Mouse (Mus musculus): ENCODE measurements around the gene Ncoa1.

Ncoa1 gene

GRCm38 (mm10) chr12:4476832-4477671 is at the start of gene Ncoa1:
Gene Ncoa1, minus strand, starts transcription at chr12:4477182.
- peak; percentile 83 for DNase-seq

DNA sequence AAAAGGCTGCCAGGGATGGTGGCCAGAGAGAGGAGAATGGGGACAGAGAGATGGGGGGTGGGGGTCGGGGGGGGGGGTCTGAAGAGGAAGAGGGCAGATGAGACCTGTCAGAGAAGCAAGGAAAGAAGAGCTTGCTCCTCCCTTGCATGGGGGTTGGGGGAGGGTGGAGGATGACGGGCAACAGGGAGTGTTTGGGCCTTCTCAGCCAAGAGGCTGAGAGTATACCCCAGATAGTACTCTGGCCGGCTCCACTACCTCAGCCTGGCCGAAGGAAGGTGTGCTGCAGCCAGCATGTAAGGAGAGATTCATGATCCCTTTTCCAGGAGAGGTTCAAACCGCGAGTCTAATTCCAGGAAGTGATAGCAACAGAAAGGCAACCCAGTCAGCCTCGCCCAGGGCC is 47.6 kb upstream of the Ncoa1 start:
- DNase-seq: no peak

- peak; percentile 37 for DNase-seq
Observed at GRCm38 (mm10) chr12:4523688-4524298, 46.8 kb upstream of the Ncoa1 start.

DNA sequence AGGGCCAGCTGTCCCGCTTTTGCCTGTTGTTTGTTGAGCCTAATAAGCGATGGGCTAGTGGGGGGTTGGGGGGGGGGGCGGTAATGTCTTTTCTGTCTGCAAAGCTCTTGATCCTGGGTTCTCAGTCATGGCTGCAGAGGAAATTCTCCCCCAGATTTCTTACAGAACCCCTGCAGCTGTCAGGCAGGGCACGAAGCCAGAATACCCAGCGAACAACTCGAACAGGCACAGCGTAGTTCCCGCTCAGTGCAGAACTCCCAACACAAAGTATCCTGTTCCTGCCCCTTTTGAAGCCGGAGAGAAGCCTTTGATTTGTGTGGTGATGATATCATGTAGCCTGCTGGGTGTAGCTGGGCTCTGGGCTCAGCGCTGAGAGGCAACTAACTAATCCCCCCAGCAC is 46.2 kb upstream of the Ncoa1 start:
- peak; percentile 74 for DNase-seq

- DNase-seq: no peak
Observed at GRCm38 (mm10) chr12:4518957-4519356, 42.0 kb upstream of the Ncoa1 start.

DNA sequence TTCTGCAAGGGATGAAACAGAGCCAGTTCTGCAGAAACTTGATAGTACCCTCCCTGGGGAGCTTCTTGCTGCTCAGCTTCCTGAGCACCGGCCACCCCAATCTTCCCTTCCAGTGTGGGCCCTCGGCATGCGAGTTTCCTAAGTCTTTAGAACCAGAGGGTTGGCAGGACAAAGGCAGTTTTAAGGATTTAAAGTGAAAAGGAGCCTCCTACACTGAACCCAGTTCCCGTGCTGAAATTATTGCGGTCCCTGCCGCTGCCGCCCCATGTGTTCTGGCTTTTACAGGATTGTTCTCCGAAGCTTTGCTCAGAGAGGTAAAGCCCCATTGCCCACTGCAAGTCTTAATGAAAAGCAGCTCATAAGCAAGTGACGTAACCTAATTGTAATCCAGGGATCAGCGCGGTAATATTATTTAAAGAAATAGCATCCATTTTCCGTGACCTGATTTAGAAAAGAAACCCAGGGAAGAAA is 32.6 kb upstream of the Ncoa1 start:
- no peak for DNase-seq

DNA sequence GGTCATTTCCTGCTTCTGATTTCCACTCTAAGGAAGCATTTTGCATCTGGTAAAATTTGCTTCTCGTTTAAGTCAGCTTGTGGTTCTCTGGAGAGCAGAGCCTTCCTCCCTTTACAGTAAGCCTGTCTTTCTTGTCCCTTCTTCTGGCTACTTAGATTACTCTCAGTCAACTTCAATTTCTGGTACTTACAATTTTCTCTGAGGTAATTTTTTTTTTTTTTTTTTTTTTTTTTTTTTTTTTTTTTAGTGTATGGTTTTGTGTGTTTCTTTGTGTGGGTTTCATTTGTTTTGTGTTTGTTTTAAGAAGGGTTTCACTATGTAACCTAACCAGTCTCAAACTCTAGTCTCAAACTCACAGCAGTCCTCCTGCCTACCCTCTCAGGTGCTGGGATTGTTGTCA is 31.2 kb upstream of the Ncoa1 start:
- no peak for DNase-seq

DNA sequence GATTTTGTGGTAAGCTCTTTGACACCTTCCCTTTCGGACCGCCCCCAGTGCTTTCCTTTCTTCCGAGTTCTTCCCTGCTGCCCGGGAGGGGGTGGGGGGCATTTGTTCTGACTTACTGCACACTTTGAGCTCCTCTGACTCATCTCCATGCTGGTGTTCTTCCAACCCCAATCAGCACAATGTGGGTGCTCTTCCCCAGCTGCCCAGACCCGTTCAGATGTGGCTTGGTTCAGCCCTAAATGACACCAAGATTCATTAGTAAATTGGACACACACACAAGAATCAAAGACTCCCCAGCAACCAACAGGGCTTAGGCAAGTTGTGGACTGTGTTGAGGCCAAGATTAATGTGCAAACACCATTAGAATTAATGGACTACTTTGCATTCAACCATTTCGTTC is 30.5 kb upstream of the Ncoa1 start:
- DNase-seq: no peak

DNA sequence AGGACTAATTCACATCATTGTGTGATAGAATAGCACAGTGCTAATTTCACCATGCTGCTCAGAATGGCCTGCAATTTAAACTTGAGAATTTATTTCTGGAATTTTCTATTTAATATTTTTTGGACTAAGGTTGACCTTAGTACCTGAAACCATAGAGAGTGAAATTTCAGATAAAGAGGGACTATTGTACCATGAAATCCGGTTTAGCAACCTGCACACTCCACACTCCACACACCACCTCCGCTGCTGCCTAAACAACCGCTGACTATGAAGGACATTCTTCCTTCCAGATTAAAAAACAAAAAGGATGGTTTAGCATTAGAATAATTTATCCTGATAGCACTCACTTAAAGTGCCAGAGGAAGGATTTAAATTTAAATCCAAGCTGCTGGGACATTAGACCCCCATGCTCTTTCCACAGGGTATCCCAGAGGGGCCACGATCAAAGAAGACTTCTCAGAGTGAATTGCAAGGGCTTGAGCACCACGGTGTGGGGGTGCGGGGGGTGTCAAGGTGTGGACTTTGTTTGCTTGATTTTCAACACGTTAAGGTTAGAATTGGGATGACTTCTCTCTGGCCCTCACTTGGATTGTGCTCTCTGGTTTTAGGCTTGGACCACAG is 29.9 kb upstream of the Ncoa1 start:
- DNase-seq: no peak

GRCm38 (mm10) chr12:4505298-4505697 is 28.3 kb upstream of the Ncoa1 start:
- no peak for DNase-seq

DNA sequence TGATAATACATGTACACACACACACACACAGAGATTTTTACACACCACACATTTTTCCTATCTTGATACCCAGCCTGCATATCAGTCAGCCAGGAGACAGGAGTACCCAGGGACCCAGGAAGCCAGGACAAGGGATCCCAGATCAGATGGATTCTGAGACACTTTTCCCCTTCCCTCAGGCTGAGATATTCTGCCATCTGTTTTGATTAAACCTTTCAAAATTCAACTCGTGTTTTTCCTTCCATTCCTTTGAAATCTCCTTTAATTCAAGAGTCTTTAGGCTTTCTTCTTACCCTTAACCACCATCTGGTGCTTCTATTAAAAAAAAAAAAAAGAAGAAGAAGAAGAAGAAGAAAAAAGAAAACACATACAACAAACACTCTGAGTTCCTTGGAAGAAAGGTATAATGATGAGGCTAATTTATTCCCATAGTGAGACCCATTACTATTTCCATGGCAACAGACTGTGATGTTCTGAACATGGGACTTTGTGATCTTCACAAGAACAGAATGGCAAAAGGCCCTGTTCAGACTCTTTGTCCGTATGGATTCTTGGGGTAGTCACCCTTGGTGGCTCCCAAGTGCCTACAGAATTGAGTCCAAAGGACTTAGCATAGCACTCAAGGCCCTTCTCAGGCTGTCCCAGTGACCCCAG is 26.8 kb upstream of the Ncoa1 start:
- DNase-seq: no peak

DNA sequence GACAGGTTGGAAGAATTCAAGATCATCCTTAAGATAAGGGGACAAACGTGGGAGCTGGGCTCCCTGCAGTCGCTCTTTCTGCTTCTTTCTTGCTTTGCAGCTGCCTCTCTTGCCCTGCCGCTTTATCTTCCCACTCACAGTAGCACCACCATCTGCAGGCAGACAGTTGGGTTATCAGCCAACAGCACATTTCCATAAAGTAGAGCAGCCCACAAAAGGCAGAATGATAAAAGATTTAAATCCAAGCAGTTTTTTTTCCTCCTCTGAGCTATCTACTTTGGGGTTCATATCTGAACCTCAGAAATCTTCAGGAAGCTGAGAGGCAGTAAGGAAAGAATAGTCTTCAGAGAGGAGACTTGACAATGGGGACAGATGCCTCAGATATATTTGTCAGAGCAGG is 24.9 kb upstream of the Ncoa1 start:
- DNase-seq: no peak

- no peak for DNase-seq
Observed at GRCm38 (mm10) chr12:4500516-4500915, 23.5 kb upstream of the Ncoa1 start.

- no peak for DNase-seq
Observed at GRCm38 (mm10) chr12:4499651-4500175, 22.7 kb upstream of the Ncoa1 start.

- no peak for DNase-seq
Observed at GRCm38 (mm10) chr12:4488411-4488810, 11.4 kb upstream of the Ncoa1 start.

GRCm38 (mm10) chr12:4483386-4483785 is 6.4 kb upstream of the Ncoa1 start:
- no peak for DNase-seq

DNA sequence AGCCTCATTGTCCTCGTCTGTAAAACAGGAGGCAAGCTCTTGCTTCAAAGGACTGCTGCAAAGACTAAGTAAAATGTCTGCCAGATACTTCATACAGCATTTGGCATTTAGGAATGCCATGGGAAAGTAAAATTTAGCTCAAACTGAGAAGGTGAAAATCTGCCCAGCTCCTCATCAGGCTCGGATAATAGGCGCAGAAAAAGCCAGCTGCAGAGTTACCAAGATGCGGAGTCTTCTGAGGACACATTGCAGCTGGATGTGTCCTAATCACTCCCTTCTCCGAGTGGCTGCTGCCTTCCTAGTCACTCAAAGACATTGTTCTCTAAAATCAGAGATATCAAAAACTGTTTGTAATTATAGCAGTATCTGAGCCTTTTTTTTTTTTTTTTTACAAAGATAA is 4.7 kb upstream of the Ncoa1 start:
- no peak for DNase-seq

GRCm38 (mm10) chr12:4480250-4480649 is 3.3 kb upstream of the Ncoa1 start:
- no peak for DNase-seq

DNA sequence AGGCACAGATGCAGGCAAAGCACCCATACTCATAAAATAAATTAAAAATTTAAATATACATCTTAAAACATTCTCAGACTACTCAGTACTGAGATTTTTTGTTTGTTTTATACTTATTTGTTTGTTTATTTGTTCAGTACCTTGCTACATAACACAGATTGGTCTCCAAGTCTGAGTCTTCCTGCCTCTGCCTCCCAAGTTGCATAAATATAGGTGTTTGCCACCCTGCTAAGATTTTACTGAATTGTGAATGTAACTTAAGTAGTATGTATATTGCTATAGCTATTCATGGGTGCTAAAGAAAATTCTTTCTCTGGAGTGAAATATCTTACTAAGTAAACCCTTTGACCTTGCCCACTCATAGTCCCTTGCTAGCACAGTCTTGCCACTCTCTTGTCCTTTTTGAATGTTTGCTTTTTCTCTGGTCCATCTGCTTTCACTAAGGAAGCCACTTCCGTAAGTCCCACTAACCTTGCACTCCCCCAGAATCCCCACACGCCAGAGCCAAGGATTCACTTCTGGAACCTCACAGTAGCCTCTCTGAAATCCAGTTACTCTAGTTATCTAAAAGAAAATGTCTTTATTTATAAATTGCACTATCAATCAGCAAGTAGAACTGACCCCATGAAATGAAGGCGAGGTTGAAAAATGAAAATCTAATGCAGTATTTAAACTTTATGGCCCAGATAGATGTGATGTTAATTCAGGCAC is 2.3 kb upstream of the Ncoa1 start:
- no peak for DNase-seq

DNA sequence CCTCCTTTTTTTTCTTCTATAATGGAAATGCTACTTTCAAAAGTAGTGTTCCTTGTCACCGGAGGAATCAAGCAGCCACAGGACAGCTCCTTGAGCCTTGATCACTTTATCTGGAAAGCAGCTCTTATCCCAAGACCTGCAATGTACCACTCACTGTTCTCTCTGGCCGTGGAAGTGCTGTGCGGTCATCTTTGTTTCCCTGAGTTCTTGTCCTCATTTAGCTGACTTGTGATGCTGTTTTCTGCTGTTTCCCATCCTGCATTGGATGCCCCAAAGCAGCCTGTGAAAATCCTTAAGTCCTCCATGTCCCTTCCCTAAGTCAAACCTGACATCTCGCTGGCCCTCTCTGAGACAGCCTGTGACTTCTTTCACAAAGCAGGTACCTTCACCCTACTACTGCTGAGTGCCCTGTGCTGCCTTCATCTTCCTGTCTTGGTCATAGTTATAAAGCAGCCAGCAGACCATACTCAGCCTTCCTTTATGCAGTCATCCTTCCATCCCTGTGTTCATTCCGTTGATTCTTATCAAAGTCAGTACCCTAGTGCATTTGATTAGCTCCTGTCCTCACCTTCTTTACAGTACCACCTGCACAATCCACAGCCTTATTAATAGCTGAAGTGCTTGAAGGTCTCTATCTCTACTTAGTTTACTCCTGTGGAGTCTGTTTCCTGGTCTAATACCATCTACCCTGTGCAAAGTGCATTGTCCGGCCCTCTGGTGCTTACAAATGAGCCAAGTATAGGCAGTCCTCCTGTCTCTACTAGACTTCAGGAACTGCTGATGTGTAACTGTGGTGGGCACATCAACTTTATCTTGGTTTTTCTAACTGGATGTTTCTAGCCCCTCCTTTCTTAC is 1.2 kb upstream of the Ncoa1 start:
- DNase-seq: no peak

GRCm38 (mm10) chr12:4476291-4476831 is 621 bp downstream of the Ncoa1 start:
- peak; percentile 76 for DNase-seq
